Mouse (Mus musculus) B cell, adult 2 months (primary cell): ENCODE results near the gene Shroom1.

Source experiments
- DNase-seq, 2 experiments: peaks; one replicate each; pipeline ENCODE4 v3.0.0; 2022

Shroom1 gene

GRCm38 (mm10) chr11:53447996-53448395 is 9.0 kb upstream of the Shroom1 start:
- no peak for DNase-seq

DNA sequence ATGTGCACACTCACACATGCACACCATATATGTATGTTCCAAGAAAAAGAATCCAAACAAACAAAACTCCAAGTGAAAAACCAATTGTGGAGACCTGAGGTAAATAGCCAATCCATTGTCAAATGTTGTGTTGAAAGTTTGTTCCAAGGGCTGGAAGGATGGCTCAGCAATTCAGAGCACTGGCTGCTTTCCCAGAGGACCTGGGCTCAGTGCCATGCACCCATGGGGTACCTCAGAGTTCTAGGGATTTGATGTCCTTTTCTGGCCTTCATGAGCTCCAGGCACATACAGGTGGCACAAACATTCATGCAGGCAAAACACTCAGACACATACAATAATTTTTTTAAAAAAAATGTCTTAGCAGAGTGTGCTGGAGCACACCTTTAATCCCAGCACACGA is 8.5 kb upstream of the Shroom1 start:
- DNase-seq = no peak

- DNase-seq = no peak
Observed at GRCm38 (mm10) chr11:53450070-53450705, 6.8 kb upstream of the Shroom1 start.

GRCm38 (mm10) chr11:53451361-53451760 is 5.6 kb upstream of the Shroom1 start:
- no peak for DNase-seq

- DNase-seq = no peak
Observed at GRCm38 (mm10) chr11:53452396-53452795, 4.6 kb upstream of the Shroom1 start.

GRCm38 (mm10) chr11:53453031-53453430 is 4.0 kb upstream of the Shroom1 start:
- DNase-seq = no peak

GRCm38 (mm10) chr11:53457372-53457954 is 458 bp downstream of the Shroom1 start:
- DNase-seq = peak in 1 of 2 experiments; percentile 13

DNA sequence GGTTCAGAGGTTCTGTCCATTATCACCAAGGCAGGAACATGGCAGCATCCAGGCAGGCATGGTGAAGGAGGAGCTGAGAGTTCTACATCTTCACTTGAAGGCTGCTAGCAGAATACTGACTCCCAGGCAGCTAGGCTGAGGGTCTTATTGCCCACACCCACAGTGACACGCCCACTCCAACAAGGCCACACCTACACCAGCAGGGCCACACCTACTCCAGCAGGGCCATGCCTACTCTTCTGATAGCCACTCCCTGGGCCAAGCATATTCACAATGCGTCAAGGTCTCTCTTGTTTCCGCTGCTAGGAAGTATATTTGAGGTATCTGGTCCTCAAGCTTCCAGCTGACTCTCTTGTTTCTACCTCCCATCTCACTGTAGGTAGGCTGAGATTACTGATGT is 2.0 kb downstream of the Shroom1 start:
- DNase-seq = no peak

- DNase-seq = no peak
Observed at GRCm38 (mm10) chr11:53460192-53460591, 3.2 kb downstream of the Shroom1 start.

DNA sequence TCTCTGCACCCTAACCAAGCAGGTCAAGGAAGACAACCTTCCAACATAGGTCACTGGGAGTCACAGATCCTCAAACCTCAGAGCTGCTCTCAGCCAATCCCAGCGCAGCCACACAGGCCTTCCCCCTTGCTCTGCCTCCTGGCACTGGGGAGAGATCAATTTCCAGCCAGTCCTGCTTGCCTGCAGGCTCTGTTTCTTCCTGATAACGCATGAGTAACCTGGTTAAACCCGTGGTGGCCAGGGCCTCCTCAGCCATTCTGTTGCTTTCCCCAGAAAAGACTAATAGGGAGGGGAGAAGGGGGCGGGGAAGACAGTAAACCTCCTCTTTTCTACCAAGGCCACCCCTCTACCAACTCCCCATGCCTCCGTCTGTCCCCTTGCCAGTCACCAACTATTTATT is 4.7 kb downstream of the Shroom1 start:
- DNase-seq = no peak

DNA sequence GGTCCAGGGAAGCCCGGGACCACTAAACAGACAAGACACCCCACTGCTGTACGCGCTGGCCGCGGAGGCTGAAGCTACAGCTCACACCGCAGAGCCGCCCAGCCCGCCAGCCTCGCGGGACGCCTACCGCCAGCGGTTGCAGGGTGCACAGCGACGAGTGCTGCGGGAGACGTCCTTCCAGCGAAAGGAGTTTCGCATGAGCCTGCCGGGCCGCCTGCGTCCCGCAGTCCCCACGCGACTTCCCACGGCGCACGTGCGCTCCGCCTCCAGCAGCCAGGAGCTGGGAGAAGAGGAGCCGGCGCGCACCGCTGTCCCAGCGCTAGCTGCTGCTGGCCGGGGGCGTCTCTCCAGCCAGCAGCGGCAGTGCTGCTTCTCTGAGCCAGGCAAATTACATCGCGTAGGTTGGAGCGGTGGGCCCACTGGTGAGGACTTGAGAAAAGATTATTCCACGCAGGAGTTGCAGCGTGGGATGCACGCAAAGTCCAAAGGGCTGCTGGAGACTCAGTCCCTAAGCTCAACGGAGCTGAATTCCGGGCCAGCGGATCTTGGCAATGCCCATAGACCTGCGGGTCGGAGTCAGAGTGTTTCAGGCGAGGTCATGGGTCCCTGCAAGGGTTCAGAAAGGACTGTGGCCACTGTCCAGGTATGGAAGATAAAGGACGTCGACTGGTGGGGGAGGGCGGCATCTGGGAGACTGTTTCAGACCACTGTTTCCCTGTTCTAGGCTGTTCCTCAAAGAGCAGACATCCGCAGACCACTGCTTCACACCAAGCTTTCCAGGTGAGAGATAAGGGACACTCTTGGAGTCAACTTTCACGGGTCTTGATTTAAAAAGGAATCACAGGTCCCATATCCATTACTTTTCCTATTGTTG is 6.8 kb downstream of the Shroom1 start:
- no peak for DNase-seq

GRCm38 (mm10) chr11:53466231-53466971 is 9.4 kb downstream of the Shroom1 start:
- peak; percentile 33 to 36 for DNase-seq

GRCm38 (mm10) chr11:53469294-53469967 is 12.4 kb downstream of the Shroom1 start:
- DNase-seq = no peak

DNA sequence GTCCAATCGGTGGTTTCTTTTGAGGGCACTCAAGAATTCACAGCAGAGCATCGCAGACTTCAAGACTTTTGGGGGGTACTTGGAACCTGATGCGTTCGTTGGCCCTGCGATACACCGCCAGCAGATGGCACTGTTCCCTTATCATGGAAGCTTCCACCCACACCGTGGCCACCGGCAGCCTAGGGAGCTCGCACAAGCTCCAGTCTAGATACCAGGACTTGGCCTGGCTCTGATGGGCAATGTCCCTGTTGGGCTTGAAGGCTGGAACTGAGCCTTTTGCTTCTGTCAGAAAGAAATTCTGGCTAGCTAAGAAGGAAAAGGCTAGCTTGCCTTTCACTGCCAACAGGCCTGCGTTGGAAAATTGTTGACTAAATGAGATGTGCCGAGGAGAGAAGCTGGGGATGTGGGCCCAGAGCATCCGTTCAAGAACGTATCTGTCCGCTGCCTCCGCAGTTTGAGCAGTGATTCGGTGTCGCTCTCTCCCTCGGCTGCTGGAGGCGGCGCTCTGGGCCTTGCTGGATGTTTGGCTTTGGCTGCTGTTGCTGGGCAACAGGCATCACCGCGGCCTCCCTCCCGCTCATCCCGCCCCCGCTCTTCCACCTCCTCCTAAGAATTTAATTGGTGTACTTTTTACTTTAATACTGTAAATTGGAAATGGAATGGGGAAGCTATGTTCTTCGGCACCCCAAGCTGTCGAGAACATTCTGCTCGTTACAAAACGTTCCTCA is 13.1 kb downstream of the Shroom1 start, which contains the start of gene Gm9837:
Gene Gm9837, minus strand, starts transcription at position 512 of the 728 bp plus-strand sequence.
- peak; percentile 86 for DNase-seq

DNA sequence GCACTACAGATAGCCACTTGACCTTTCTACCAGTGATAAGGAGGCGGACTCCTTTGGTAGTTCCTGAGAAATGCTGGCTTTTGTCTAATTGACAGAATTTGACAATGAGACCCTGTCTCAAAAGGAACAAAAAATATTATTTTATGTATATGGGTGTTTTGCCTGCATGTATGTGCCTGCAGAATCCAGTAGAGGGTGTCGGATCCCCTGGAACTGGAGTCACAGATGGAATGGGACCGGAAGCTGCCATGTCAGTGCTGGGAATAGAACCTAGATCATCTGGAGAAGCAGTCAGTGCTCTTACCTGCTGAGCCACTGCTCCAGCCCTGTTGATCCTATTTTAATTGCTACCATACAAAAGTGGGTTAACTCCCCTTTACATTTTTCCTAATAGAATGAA is 15.7 kb downstream of the Shroom1 start:
- no peak for DNase-seq

DNA sequence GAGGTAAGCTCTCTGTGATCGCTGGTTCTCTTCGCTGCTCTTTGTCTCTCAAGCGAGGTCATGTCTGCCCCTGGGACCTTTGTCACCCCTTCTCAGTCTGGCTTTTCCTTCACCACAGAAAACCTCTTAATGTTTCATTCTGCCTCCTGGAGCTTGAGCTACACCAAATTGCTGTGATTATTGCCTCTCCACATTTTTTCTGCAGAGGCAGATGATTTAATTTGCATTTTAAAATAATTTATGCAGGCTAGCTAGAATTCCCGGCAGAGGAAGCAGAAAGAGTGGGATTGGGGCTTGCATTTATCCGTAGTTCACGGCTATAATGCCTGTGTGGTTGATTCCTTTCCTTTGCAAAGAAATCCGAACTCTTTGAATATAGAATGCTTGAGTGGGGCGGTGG is 18.6 kb downstream of the Shroom1 start:
- DNase-seq = no peak

DNA sequence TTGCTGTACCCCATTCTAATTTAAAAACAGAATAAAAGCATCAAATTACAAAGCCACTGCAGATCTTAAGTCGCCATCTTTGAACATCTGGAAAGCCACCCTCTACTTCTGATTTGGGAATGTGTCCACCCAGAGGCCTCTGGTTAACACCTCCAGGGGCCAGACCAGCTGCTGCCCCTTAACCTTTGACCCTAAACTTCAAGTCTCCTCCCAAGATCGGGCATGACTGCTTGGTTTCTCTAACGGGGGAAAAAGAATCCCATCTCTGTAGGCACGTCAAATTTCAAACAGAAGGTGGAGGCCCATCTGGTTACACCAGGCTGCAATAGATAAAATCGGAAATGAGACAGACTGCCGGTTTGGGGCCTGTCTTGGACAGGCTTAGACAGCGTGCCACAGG is 20.8 kb downstream of the Shroom1 start:
- no peak for DNase-seq

DNA sequence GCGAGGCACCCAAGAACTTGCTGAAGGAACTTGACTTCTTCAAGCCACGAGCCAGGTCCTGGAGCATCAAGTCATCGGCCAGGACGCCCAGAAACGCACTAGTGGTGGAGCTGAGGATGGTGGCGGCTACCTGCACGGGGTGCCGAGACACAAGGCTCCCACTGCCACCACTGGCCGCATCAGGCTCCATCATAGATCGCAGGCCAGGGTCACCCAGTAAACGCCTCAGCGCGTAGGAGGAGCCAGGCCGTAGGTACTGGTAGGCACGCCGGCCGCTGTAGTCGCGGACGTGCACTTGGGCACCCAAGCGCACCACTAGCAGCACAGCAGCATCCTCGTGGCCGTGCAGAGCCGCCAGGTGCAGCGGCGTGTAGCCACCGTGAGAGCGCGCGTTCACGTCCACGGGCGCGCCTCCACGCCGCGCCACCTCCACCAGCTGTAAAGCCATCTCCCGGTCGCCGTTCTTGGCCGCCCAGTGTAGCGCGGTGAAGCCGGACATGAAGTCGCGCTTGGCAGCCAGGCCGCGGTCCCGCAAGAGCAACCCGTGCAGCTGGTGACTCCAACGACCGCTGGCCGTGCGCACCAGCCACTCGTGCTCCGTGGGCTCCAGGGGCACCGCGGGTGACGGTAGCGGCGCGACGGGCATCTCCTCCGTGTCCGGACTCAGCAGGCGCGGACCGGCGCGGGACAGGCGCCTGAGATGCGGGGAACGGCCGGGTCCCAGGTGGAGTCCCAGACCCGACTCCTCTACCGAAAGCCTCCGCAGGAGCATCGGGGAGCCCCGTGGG is 21.6 kb downstream of the Shroom1 start:
- DNase-seq = no peak

GRCm38 (mm10) chr11:53479171-53479782 is 22.3 kb downstream of the Shroom1 start:
- no peak for DNase-seq

- DNase-seq = peak in 1 of 2 experiments; percentile 22
Observed at GRCm38 (mm10) chr11:53479783-53480301, 22.8 kb downstream of the Shroom1 start, which contains the start of the genes Gm9945 and Sowaha. Gene Gm9945 (plus strand): TSS chr11:53480166. Gene Sowaha (minus strand): TSS chr11:53480274.
